Mouse (Mus musculus) forebrain, embryonic 13.5 days (tissue): ENCODE results near the gene Cish. TPM values are rescaled to one million over a fixed set of nuclear protein-coding genes. Genes with fewer than 3 reads are reported as not detected.

Source experiments
- ATAC-seq: fragments of 200-750 bp; cut with Nextera tagmentation; 2 replicates; pipeline ENCODE4 v1.8.0; 2017
- H3K27ac ChIP-seq: fragments of 300-500 bp; sonication (generic); 2 replicates; pipeline ENCODE4 v1.5.1; 2015; ENCODE audit warnings: inconsistent platforms, mild to moderate bottlenecking, moderate library complexity
- H3K27me3 ChIP-seq: fragments of 300-500 bp; sonication (generic); 2 replicates; pipeline ENCODE4 v1.6.1; 2015; ENCODE audit warnings: mild to moderate bottlenecking, inconsistent platforms
- H3K36me3 ChIP-seq: fragments of 300-500 bp; sonication (generic); 2 replicates; pipeline ENCODE4 v1.6.1; 2015; ENCODE audit warnings: mild to moderate bottlenecking, inconsistent platforms; ENCODE audit not compliant: poor library complexity, severe bottlenecking
- H3K4me1 ChIP-seq: fragments of 300-500 bp; sonication (generic); 2 replicates; pipeline ENCODE4 v1.6.1; 2015; ENCODE audit warnings: inconsistent platforms
- H3K4me2 ChIP-seq: fragments of 300-500 bp; sonication (generic); 2 replicates; pipeline ENCODE4 v1.6.1; 2015; ENCODE audit warnings: inconsistent platforms, mild to moderate bottlenecking, moderate library complexity
- H3K4me3 ChIP-seq: fragments of 300-500 bp; sonication (generic); 2 replicates; pipeline ENCODE4 v1.5.1; 2015; ENCODE audit warnings: mild to moderate bottlenecking, inconsistent platforms
- H3K9ac ChIP-seq: fragments of 300-500 bp; sonication (generic); 2 replicates; pipeline ENCODE4 v1.6.1; 2015; ENCODE audit warnings: mild to moderate bottlenecking, inconsistent platforms
- H3K9me3 ChIP-seq: fragments of 300-500 bp; sonication (generic); replicated peaks from 2 replicates; pipeline ENCODE4 v1.6.1; 2016; ENCODE audit warnings: inconsistent platforms
- WGBS: fragments of 180-500 bp; shearing (Covaris S2); methylation state at CpG from one replicate; pipeline ENCODE4 v1.1.7; 2015; 5-methylcytosine and 5-hydroxymethylcytosine counted together
- polyA plus RNA-seq: library from polyadenylated mRNA; unstranded; fragments of >200 nt; fragmentation: Nextera tagmentation; extraction: Ambion mirVana; gene quantifications from 2 replicates; pipeline ENCODE4 v1.2.1, GENCODE M21; 2015

Cish gene
- polyA plus RNA-seq, 1 experiment from 2014 or later, result 7.3 TPM

GRCm38 (mm10) chr9:107263912-107264311 lies 31.9 kb upstream of the Cish start:
- no peak overlapping the region for H3K9ac ChIP-seq

GRCm38 (mm10) chr9:107264731-107265130 lies 31.1 kb upstream of the Cish start:
- Histone ChIP-seq H3K4me3 (no peak overlapping the region), H3K27me3 (no peaks in the 10 kb centered on the region), H3K36me3 (no peaks in the 10 kb centered on the region), H3K9ac (no peak overlapping the region), H3K4me1 (peaks cover 8% of the 10 kb centered on the region; the same call in 1 of the 2 replicates), H3K9me3 (no peaks in the 10 kb centered on the region), H3K4me2 (no peak overlapping the region), H3K27ac (no peak overlapping the region)
- WGBS, result 74% methylated on average over 3 of the region's 3 CpGs
- no peak for ATAC-seq

More at GRCm38 (mm10) chr9:107263912-107264311, 31.9 kb upstream of the Cish start:
- Histone ChIP-seq H3K27ac (no peak overlapping the region), H3K27me3 (no peaks in the 10 kb centered on the region), H3K4me3 (no peak overlapping the region), H3K4me1 (peaks cover 13% of the 10 kb centered on the region; the same call in 1 of the 2 replicates), H3K4me2 (no peak overlapping the region), H3K36me3 (no peaks in the 10 kb centered on the region), H3K9me3 (no peaks in the 10 kb centered on the region)
- no peak for ATAC-seq
- 88% methylated on average over 5 of the region's 5 CpGs for WGBS

GRCm38 (mm10) chr9:107267028-107267427 lies 28.8 kb upstream of the Cish start:
- ATAC-seq, result no peak
- 81% methylated on average over 1 of the region's 1 CpGs for WGBS

GRCm38 (mm10) chr9:107267721-107268402 lies 28.0 kb upstream of the Cish start:
- no peak for ATAC-seq
- no peak overlapping the region for H3K9ac ChIP-seq
- no peak overlapping the region for H3K4me3 ChIP-seq
- H3K4me2 ChIP-seq, result no peak overlapping the region
- H3K36me3 ChIP-seq, result no peaks in the 10 kb centered on the region
- no peaks in the 10 kb centered on the region for H3K9me3 ChIP-seq
- H3K27me3 ChIP-seq, result no peaks in the 10 kb centered on the region
- 66% methylated on average over 4 of the region's 4 CpGs for WGBS
- no peaks in the 10 kb centered on the region for H3K4me1 ChIP-seq
- H3K27ac ChIP-seq, result no peak overlapping the region

More at GRCm38 (mm10) chr9:107267028-107267427, 28.8 kb upstream of the Cish start:
- Histone ChIP-seq H3K4me2 (no peak overlapping the region), H3K4me3 (no peak overlapping the region), H3K27me3 (no peaks in the 10 kb centered on the region), H3K36me3 (no peaks in the 10 kb centered on the region), H3K9me3 (no peaks in the 10 kb centered on the region), H3K4me1 (no peaks in the 10 kb centered on the region; the same call in 1 of the 2 replicates), H3K9ac (no peak overlapping the region), H3K27ac (no peak overlapping the region)

GRCm38 (mm10) chr9:107269772-107270171 lies 26.1 kb upstream of the Cish start:
- WGBS, result 100% methylated on average over 1 of the region's 1 CpGs
- Histone ChIP-seq H3K9me3 (no peaks in the 10 kb centered on the region), H3K4me2 (no peak overlapping the region), H3K4me3 (no peak overlapping the region), H3K27ac (no peak overlapping the region), H3K36me3 (no peaks in the 10 kb centered on the region), H3K9ac (no peak overlapping the region), H3K4me1 (no peaks in the 10 kb centered on the region; the same call in 1 of the 2 replicates), H3K27me3 (no peaks in the 10 kb centered on the region)
- ATAC-seq, result no peak

GRCm38 (mm10) chr9:107271177-107271938 lies 24.5 kb upstream of the Cish start:
- Histone ChIP-seq H3K27me3 (no peaks in the 10 kb centered on the region), H3K27ac (no peak overlapping the region), H3K36me3 (no peaks in the 10 kb centered on the region), H3K9ac (no peak overlapping the region), H3K4me3 (no peak overlapping the region), H3K9me3 (no peaks in the 10 kb centered on the region), H3K4me2 (no peak overlapping the region), H3K4me1 (no peaks in the 10 kb centered on the region; the same call in 1 of the 2 replicates)
- no peak for ATAC-seq
- WGBS, result 79% methylated on average over 7 of the region's 7 CpGs

- Histone ChIP-seq H3K36me3 (no peaks in the 10 kb centered on the region), H3K4me3 (no peak overlapping the region), H3K27ac (no peak overlapping the region), H3K27me3 (no peaks in the 10 kb centered on the region), H3K9me3 (no peaks in the 10 kb centered on the region), H3K4me1 (no peaks in the 10 kb centered on the region; the same call in 1 of the 2 replicates), H3K4me2 (no peak overlapping the region), H3K9ac (no peak overlapping the region)
- WGBS, result 80% methylated on average over 4 of the region's 4 CpGs
- no peak for ATAC-seq
Observed at GRCm38 (mm10) chr9:107272284-107272683, 23.5 kb upstream of the Cish start.

- no peaks in the 10 kb centered on the region for H3K36me3 ChIP-seq
- H3K27ac ChIP-seq, result no peak overlapping the region
- no peak overlapping the region for H3K4me2 ChIP-seq
- H3K27me3 ChIP-seq, result no peaks in the 10 kb centered on the region
- no peaks in the 10 kb centered on the region for H3K9me3 ChIP-seq
- H3K4me1 ChIP-seq, result no peaks in the 10 kb centered on the region; the same call in 1 of the 2 replicates
- no peak overlapping the region for H3K9ac ChIP-seq
- no peak for ATAC-seq
- 79% methylated on average over 10 of the region's 10 CpGs for WGBS
- no peak overlapping the region for H3K4me3 ChIP-seq
Observed at GRCm38 (mm10) chr9:107273184-107273583, 22.6 kb upstream of the Cish start.

- no peak overlapping the region for H3K9ac ChIP-seq
- H3K27ac ChIP-seq, result no peak overlapping the region
- ATAC-seq, result no peak
- H3K9me3 ChIP-seq, result no peaks in the 10 kb centered on the region
- H3K4me1 ChIP-seq, result peaks cover 12% of the 10 kb centered on the region
- H3K4me3 ChIP-seq, result no peak overlapping the region
- H3K27me3 ChIP-seq, result no peaks in the 10 kb centered on the region
- H3K4me2 ChIP-seq, result no peak overlapping the region
- no peaks in the 10 kb centered on the region for H3K36me3 ChIP-seq
- WGBS, result 54% methylated on average over 6 of the region's 6 CpGs
Observed at GRCm38 (mm10) chr9:107274751-107275150, 21.1 kb upstream of the Cish start.

GRCm38 (mm10) chr9:107275710-107276109 lies 20.1 kb upstream of the Cish start:
- 83% methylated on average over 5 of the region's 5 CpGs for WGBS
- Histone ChIP-seq H3K27me3 (no peaks in the 10 kb centered on the region), H3K36me3 (no peaks in the 10 kb centered on the region), H3K27ac (no peak overlapping the region), H3K4me1 (peaks cover 18% of the 10 kb centered on the region), H3K9me3 (no peaks in the 10 kb centered on the region), H3K9ac (no peak overlapping the region), H3K4me2 (no peak overlapping the region), H3K4me3 (no peak overlapping the region)
- ATAC-seq, result no peak

- WGBS, result 84% methylated on average over 7 of the region's 7 CpGs
- Histone ChIP-seq H3K4me2 (no peak overlapping the region), H3K4me3 (no peak overlapping the region), H3K27ac (no peak overlapping the region), H3K4me1 (peaks cover 18% of the 10 kb centered on the region), H3K9me3 (no peaks in the 10 kb centered on the region), H3K36me3 (no peaks in the 10 kb centered on the region), H3K27me3 (no peaks in the 10 kb centered on the region), H3K9ac (no peak overlapping the region)
- ATAC-seq, result no peak
Observed at GRCm38 (mm10) chr9:107277603-107278002, 18.2 kb upstream of the Cish start.

GRCm38 (mm10) chr9:107278126-107278525 lies 17.7 kb upstream of the Cish start:
- ATAC-seq, result no peak

More at GRCm38 (mm10) chr9:107278126-107278525, 17.7 kb upstream of the Cish start:
- H3K4me1 ChIP-seq, result peaks cover 18% of the 10 kb centered on the region
- no peak overlapping the region for H3K4me3 ChIP-seq
- WGBS, result 46% methylated on average over 4 of the region's 4 CpGs
- no peak overlapping the region for H3K9ac ChIP-seq
- H3K27me3 ChIP-seq, result no peaks in the 10 kb centered on the region
- no peaks in the 10 kb centered on the region for H3K9me3 ChIP-seq
- no peaks in the 10 kb centered on the region for H3K36me3 ChIP-seq
- H3K4me2 ChIP-seq, result no peak overlapping the region
- no peak overlapping the region for H3K27ac ChIP-seq
